Mouse (Mus musculus) urinary bladder, postnatal 10 days (tissue): ENCODE data around the gene Vpreb1.
"Not testable (repeated sequence)": the region's sequence is repeated elsewhere in the genome, so short reads cannot be mapped to it uniquely, and the experiment has no call there.

Source experiments
- DNase-seq: peaks from one replicate; pipeline ENCODE4 v3.0.0; 2022; ENCODE audit warnings: low spot score

Vpreb1 gene

GRCm38 (mm10) chr16:16870617-16871331 lies at the start of gene Vpreb1, which contains the start of gene Top3b:
TSS of gene Vpreb1 (minus strand) at chr16:16870843.
TSS of gene Top3b (plus strand) at chr16:16870736.
- DNase-seq: peak; percentile 51

GRCm38 (mm10) chr16:16918441-16919117 lies 47.9 kb upstream of the Vpreb1 start:
- no peak for DNase-seq

- no peak for DNase-seq
These were observed 42.8 kb upstream of the Vpreb1 start for GRCm38 (mm10) chr16:16913440-16913839.

- DNase-seq: peak; percentile 62
These were observed 41.3 kb upstream of the Vpreb1 start for GRCm38 (mm10) chr16:16911641-16912597.

- DNase-seq: no peak
These were observed 37.2 kb upstream of the Vpreb1 start for GRCm38 (mm10) chr16:16907799-16908198.

GRCm38 (mm10) chr16:16903188-16903587 lies 32.5 kb upstream of the Vpreb1 start:
- no peak for DNase-seq

GRCm38 (mm10) chr16:16902329-16902728 lies 31.7 kb upstream of the Vpreb1 start:
- DNase-seq: no peak

GRCm38 (mm10) chr16:16897056-16897584 lies 26.5 kb upstream of the Vpreb1 start:
- no peak for DNase-seq

- peak; percentile 78 for DNase-seq
These were observed 25.9 kb upstream of the Vpreb1 start, which contains the start of gene Ppm1f for GRCm38 (mm10) chr16:16896382-16897055. TSS of gene Ppm1f (plus strand) at chr16:16896469.

- DNase-seq: no peak
These were observed 25.4 kb upstream of the Vpreb1 start for GRCm38 (mm10) chr16:16896015-16896381.

GRCm38 (mm10) chr16:16892366-16892765 lies 21.7 kb upstream of the Vpreb1 start:
- DNase-seq: no peak

GRCm38 (mm10) chr16:16888341-16888740 lies 17.7 kb upstream of the Vpreb1 start:
- no peak for DNase-seq

- DNase-seq: no peak
These were observed 8.4 kb upstream of the Vpreb1 start for GRCm38 (mm10) chr16:16879025-16879424.

GRCm38 (mm10) chr16:16870241-16870616 lies 414 bp downstream of the Vpreb1 start:
- DNase-seq: no peak

- no peak for DNase-seq
These were observed 4.7 kb downstream of the Vpreb1 start for GRCm38 (mm10) chr16:16865696-16866561.

GRCm38 (mm10) chr16:16865217-16865616 lies 5.4 kb downstream of the Vpreb1 start:
- DNase-seq: no peak

- no peak for DNase-seq
These were observed 6.7 kb downstream of the Vpreb1 start, which contains the start of gene Igll1 for GRCm38 (mm10) chr16:16863978-16864377. TSS of gene Igll1 (minus strand) at chr16:16863985.

- DNase-seq: no peak
These were observed 8.4 kb downstream of the Vpreb1 start for GRCm38 (mm10) chr16:16862288-16862687.

- DNase-seq: no peak
These were observed 13.7 kb downstream of the Vpreb1 start for GRCm38 (mm10) chr16:16856731-16857476.

GRCm38 (mm10) chr16:16856054-16856453 lies 14.6 kb downstream of the Vpreb1 start:
- DNase-seq: not testable (repeated sequence)
